Mouse (Mus musculus): ENCODE measurements around the gene Arih2.

The Arih2 gene

GRCm38 (mm10) chr9:108579344-108579690 lies 69.9 kb downstream of the Arih2 start:
- DNase-seq (ENCODE audit: low spot score in 2 of 2), result no peak

DNA sequence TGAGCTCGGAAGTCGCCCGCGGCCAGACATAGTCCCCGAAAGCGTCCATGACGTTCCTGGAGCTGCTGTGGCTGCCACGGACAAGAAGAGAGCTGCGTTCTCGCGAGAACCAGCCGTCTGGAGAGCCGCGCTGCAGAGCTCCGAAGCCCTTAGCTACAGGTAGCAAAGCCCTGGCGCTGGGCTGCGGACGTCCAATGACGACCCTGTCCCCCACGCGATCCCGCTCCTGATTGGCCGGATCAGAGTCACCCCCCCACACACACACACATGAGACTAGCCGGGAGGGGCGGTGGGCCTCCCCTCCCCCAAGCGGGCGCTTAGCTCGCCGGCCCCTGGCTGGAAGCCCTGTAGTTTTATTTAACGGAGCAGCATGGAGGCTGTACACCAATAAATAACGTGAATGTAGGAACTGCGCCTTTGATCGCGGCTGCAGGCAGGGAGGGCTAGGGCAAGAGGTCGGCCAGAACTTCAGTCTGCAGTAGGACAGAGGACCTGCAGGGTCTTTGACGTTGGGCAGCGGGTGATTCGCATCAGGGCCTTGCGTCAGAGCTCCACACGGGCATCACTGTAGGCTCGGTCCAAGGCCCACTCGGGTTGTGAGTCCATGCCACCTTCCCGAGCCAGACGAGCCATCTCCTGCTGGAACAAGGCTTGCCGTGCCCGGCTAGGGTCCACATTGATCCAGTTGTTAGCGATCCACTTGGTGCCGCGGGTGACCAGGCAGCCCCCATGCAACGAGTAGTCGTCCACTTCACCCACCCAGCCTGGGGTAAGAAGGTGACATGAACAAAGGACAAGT lies 70.4 kb downstream of the Arih2 start, which contains the start of gene Wdr6:
Gene Wdr6, minus strand, starts transcription at position 195 of the 799 bp plus-strand sequence.
- DNase-seq (ENCODE audit: low spot score in 2 of 2), result peak; percentile 74 to 77

GRCm38 (mm10) chr9:108577934-108578544 lies 71.1 kb downstream of the Arih2 start:
- no peak for DNase-seq (ENCODE audit: low spot score in 2 of 2)

- DNase-seq (ENCODE audit: low spot score in 2 of 2), result no peak
Measured at GRCm38 (mm10) chr9:108577025-108577424, 72.2 kb downstream of the Arih2 start.

- no peak for DNase-seq (ENCODE audit: low spot score in 2 of 2)
Measured at GRCm38 (mm10) chr9:108575321-108576297, 73.6 kb downstream of the Arih2 start.

GRCm38 (mm10) chr9:108574921-108575320 lies 74.3 kb downstream of the Arih2 start:
- DNase-seq (ENCODE audit: low spot score in 2 of 2), result no peak

- peak in 1 of 2 experiments; percentile 56 for DNase-seq (ENCODE audit: low spot score in 2 of 2)
Measured at GRCm38 (mm10) chr9:108573774-108574690, 75.2 kb downstream of the Arih2 start.

- DNase-seq (ENCODE audit: low spot score in 2 of 2), result no peak
Measured at GRCm38 (mm10) chr9:108572321-108572720, 76.9 kb downstream of the Arih2 start.

- no peak for DNase-seq (ENCODE audit: low spot score in 2 of 2)
Measured at GRCm38 (mm10) chr9:108571401-108571973, 77.7 kb downstream of the Arih2 start.

DNA sequence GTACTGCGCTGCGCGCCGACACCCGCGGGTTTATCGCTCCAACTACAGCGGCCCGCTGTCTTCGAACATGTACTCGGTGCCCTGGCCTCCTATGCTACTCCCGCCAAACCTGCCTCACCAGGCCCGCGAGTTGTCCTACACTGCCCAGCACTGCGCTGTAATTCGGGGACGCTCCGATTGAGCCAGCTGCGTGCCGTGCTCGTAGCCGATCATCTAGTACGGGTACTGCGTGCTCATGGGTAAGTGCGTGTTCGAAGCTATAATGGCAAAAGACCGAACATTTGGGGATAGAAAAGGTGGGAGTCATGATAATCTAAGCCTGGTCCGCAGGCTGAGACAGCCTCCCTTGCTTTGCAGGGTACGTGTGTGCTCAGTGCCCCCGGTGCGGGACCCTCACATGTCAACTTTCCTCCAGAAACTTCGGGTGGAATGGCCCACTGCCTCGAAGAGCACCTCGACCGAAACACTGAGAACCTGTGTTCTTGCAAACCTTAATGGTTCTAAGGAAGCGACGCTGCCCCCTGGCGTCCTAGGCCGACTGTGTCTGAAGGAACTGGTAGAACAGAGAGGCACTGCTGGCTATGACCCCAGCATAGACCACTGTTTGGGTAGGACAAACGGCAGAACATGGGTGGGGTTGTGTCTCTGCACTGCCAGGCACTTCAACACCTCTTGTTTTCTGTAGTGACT lies 78.8 kb downstream of the Arih2 start:
- peak; percentile 79 to 87 for DNase-seq (ENCODE audit: low spot score in 2 of 2)

GRCm38 (mm10) chr9:108569381-108570206 lies 79.6 kb downstream of the Arih2 start, which contains the start of gene Dalrd3:
TSS of gene Dalrd3 (plus strand) at chr9:108569886.
- DNase-seq (ENCODE audit: low spot score in 2 of 2), result peak; percentile 73 to 78

- no peak for DNase-seq (ENCODE audit: low spot score in 2 of 2)
Measured at GRCm38 (mm10) chr9:108568511-108568921, 80.7 kb downstream of the Arih2 start.

- DNase-seq (ENCODE audit: low spot score in 2 of 2), result no peak
Measured at GRCm38 (mm10) chr9:108567931-108568419, 81.2 kb downstream of the Arih2 start.

- DNase-seq (ENCODE audit: low spot score in 2 of 2), result peak; percentile 96 to 97
Measured at GRCm38 (mm10) chr9:108566815-108567776, 82.1 kb downstream of the Arih2 start, which contains the start of gene Ndufaf3. TSS of gene Ndufaf3 (minus strand) at chr9:108567434.

DNA sequence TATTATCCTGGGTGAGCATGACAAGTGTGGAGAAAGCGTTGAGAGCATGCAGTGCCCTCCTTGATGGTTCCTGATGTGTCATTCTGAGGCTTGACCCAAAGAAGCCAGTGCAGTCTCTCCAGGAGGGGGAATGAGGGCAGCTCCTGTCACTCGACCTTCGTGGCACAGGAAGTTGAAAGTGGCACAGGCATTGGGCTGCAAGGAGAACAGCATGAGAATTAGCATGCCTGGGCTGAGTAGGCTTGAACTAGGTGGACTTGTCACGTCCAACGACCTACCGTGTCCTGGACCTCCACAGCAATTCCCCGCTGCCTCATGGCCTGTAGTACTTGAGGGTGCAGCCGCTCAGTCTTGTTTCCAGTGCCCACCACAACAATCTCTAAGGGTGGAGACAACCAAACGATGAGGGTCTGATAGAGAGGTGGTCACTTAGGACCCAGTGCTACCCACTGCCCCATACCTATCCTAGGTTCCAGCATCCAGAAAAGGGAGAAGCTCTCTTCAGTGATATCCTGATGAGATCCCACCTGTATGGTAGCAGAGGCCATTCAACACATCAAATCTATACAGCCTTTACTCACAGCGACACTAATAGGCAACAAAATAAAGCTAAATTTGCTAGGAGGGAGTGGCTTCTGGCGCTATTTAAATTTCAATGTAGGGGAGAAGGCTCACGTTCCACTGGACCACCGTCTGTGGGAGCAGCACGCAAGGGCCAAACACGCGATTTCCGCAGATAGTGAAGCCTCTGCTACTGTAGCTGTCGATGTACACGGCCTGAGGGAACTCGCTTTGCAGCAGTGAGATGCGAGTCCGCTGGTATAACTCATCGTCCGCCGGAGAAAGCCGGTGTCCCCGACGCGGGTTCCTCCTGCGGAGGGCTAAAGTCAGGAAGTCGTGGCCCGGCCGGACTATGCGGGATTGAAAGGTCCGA lies 83.0 kb downstream of the Arih2 start:
- no peak for DNase-seq (ENCODE audit: low spot score in 2 of 2)

DNA sequence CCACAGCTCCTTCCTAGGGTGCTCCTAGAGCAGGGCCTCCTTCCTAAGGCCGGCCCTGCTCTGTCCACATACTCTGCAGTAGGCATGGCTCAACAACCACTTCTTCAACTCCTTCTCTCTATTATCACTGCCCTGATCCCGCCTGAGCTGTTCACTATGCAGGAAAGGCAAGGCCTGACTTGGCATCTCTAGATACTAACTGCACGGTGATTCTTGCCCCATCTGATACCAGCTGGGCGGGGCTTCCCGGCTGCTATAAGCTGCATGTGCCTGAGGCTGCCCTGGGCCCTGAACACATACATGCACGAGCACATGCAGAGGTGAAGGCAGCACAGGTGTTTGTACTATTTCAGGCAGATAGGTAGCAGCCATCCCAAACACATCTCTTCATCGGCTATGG lies 85.1 kb downstream of the Arih2 start:
- DNase-seq (ENCODE audit: low spot score in 2 of 2), result no peak
